Mouse (Mus musculus) myocyte (in vitro differentiated cells): ENCODE data around the gene 5830411N06Rik. TPM values are rescaled to one million over a fixed set of nuclear protein-coding genes. Genes with fewer than 3 reads are reported as not detected.

Experiments used
- H3K27me3 ChIP-seq: one replicate; pipeline ENCODE4 v1.6.1; 2011; ENCODE audit not compliant: control insufficient read depth, insufficient read depth, insufficient read length
- H3K36me3 ChIP-seq: one replicate; pipeline ENCODE4 v1.6.1; 2011; ENCODE audit not compliant: control insufficient read depth, insufficient read depth
- H3K4me2 ChIP-seq: one replicate; pipeline ENCODE4 v1.6.1; 2011; ENCODE audit warnings: low read depth, control low read depth
- H3K4me3 ChIP-seq: one replicate; pipeline ENCODE4 v1.5.1; 2011; ENCODE audit warnings: mild to moderate bottlenecking, control low read depth, moderate library complexity
- H3K79me2 ChIP-seq: one replicate; pipeline ENCODE4 v1.6.1; 2011; ENCODE audit not compliant: control insufficient read depth, insufficient read depth
- H3ac ChIP-seq: one replicate; pipeline ENCODE4 v1.6.1; 2011; ENCODE audit not compliant: control insufficient read depth, insufficient read length
- E2F4 ChIP-seq: IDR thresholded peaks from one replicate; pipeline ENCODE4 v1.6.1; 2011; ENCODE audit warnings: mild to moderate bottlenecking, control low read depth, moderate library complexity; ENCODE audit not compliant: insufficient read depth
- MYOD1 ChIP-seq, 3 experiments: IDR thresholded peaks; one replicate each; pipeline ENCODE4 v1.6.1; 2011; ENCODE audit warnings: control low read depth in 2 of 3, low read depth in 2 of 3, mild to moderate bottlenecking in 2 of 3, moderate library complexity in 1 of 3; ENCODE audit not compliant: insufficient read length in 2 of 3, control insufficient read depth in 1 of 3
- MYOG ChIP-seq, 3 experiments: IDR thresholded peaks; one replicate each; pipeline ENCODE4 v1.6.1; 2011; ENCODE audit warnings: control low read depth in 2 of 3, low read depth in 2 of 3, mild to moderate bottlenecking in 2 of 3; ENCODE audit not compliant: insufficient read length in 2 of 3, control insufficient read depth in 1 of 3, insufficient read depth in 1 of 3
- POLR2A ChIP-seq: IDR thresholded peaks from one replicate; pipeline ENCODE4 v1.6.1; 2011; ENCODE audit warnings: low read depth, mild to moderate bottlenecking, control low read depth, moderate library complexity; ENCODE audit not compliant: insufficient read length
- POLR2AphosphoS2 ChIP-seq: IDR thresholded peaks from one replicate; pipeline ENCODE4 v1.6.1; 2011; ENCODE audit warnings: low read depth, control low read depth; ENCODE audit not compliant: insufficient read length
- REST ChIP-seq: IDR thresholded peaks from one replicate; pipeline ENCODE4 v1.6.1; 2011; ENCODE audit warnings: mild to moderate bottlenecking, control low read depth, moderate library complexity; ENCODE audit not compliant: insufficient read depth, insufficient read length
- SRF ChIP-seq: IDR thresholded peaks from one replicate; pipeline ENCODE4 v1.6.1; 2011; ENCODE audit warnings: low read depth; ENCODE audit not compliant: control insufficient read depth, insufficient read length
- TCF12 ChIP-seq: IDR thresholded peaks from one replicate; pipeline ENCODE4 v1.6.1; 2011; ENCODE audit warnings: mild to moderate bottlenecking, control low read depth; ENCODE audit not compliant: poor library complexity, insufficient read depth, severe bottlenecking
- TCF3 ChIP-seq: IDR thresholded peaks from one replicate; pipeline ENCODE4 v1.6.1; 2011; ENCODE audit warnings: low read depth, control low read depth; ENCODE audit not compliant: insufficient read length
- USF1 ChIP-seq: IDR thresholded peaks from one replicate; pipeline ENCODE4 v1.6.1; 2011; ENCODE audit warnings: low read depth, mild to moderate bottlenecking, control low read depth, moderate library complexity
- polyA plus RNA-seq: library from polyadenylated mRNA; unstranded; fragments of >200 nt; fragmentation: generic; extraction: Trizol; gene quantifications from one replicate; pipeline ENCODE4 v1.2.1, GENCODE M21; 2012; ENCODE audit warnings: missing spikeins

5830411N06Rik gene
- polyA plus RNA-seq, 1 experiment: 0.12 TPM

- TF ChIP-seq MYOD1 (IDR thresholded peaks at IDR 0.05; ENCODE audit: control insufficient read depth in 1 of 3, insufficient read length in 2 of 3, low read depth in 2 of 3) (peak in 2 of 3 experiments; percentile 62 to 70), POLR2AphosphoS2 (no peak), MYOG (IDR thresholded peaks at IDR 0.05; ENCODE audit: control insufficient read depth in 1 of 3, insufficient read depth in 1 of 3, insufficient read length in 2 of 3, low read depth in 2 of 3) (no peak)
These were observed 82.8 kb downstream of the 5830411N06Rik start for GRCm38 (mm10) chr7:140329766-140330304.

GRCm38 (mm10) chr7:140333717-140334116, 86.6 kb downstream of the 5830411N06Rik start, which contains the start of gene Olfr527:
Gene Olfr527, plus strand, starts transcription at chr7:140334017.
- no peak within 1 kb of the TSS for H3ac ChIP-seq
- no peaks in the 10 kb centered on the region for H3K36me3 ChIP-seq
- H3K27me3 ChIP-seq: no peaks in the 10 kb centered on the region
- no peak within 1 kb of the TSS for H3K4me2 ChIP-seq
- H3K4me3 ChIP-seq: no peak within 1 kb of the TSS
- H3K79me2 ChIP-seq: no peaks in the 10 kb centered on the region
- no peak for TF ChIP-seq MYOD1 (IDR thresholded peaks at IDR 0.05; ENCODE audit: control insufficient read depth in 1 of 3, insufficient read length in 2 of 3, low read depth in 2 of 3)
- no peak for TF ChIP-seq POLR2A
- TF ChIP-seq TCF3: no peak
- no peak for TF ChIP-seq SRF
- TF ChIP-seq USF1: no peak
- TF ChIP-seq E2F4: no peak
- TF ChIP-seq REST: no peak
- no peak for TF ChIP-seq TCF12

More at GRCm38 (mm10) chr7:140329766-140330304, 82.8 kb downstream of the 5830411N06Rik start:
- H3K4me3 ChIP-seq: no peak overlapping the region
- no peaks in the 10 kb centered on the region for H3K36me3 ChIP-seq
- no peaks in the 10 kb centered on the region for H3K27me3 ChIP-seq
- H3K4me2 ChIP-seq: no peak overlapping the region
- H3K79me2 ChIP-seq: no peaks in the 10 kb centered on the region
- no peak overlapping the region for H3ac ChIP-seq

Other genes with a start within 250 kb of the 5830411N06Rik start
- gene Zfp511, start 210.9 kb upstream of the 5830411N06Rik start, polyA plus RNA-seq: 25.2 TPM
- 22.1 TPM for gene Tubgcp2, start 210.6 kb upstream of the 5830411N06Rik start, polyA plus RNA-seq
- gene Msx3, start 198.2 kb upstream of the 5830411N06Rik start, polyA plus RNA-seq: 0.05 TPM
- not detected for gene Caly, start 164.7 kb upstream of the 5830411N06Rik start, polyA plus RNA-seq
- gene Prap1, start 153.9 kb upstream of the 5830411N06Rik start, polyA plus RNA-seq: not detected
- gene Fuom, start 144.8 kb upstream of the 5830411N06Rik start, polyA plus RNA-seq: 9.5 TPM
- 7.0 TPM for gene Paox, start 131.5 kb upstream of the 5830411N06Rik start, polyA plus RNA-seq
- gene Echs1, start 130.8 kb upstream of the 5830411N06Rik start, polyA plus RNA-seq: 125 TPM
- gene Mtg1, start 109.7 kb upstream of the 5830411N06Rik start, polyA plus RNA-seq: 23.3 TPM
- gene Sprn, start 92.4 kb upstream of the 5830411N06Rik start, polyA plus RNA-seq: not detected
- gene Olfr522, start 82.5 kb upstream of the 5830411N06Rik start, polyA plus RNA-seq: not detected
- gene Olfr523, start 74.1 kb upstream of the 5830411N06Rik start, polyA plus RNA-seq: not detected
- gene Olfr524, start 41.3 kb upstream of the 5830411N06Rik start, polyA plus RNA-seq: not detected
- gene Cd163l1, start 29.0 kb upstream of the 5830411N06Rik start, polyA plus RNA-seq: not detected
- gene Olfr525, start 73.6 kb downstream of the 5830411N06Rik start, polyA plus RNA-seq: not detected
- not detected for gene Olfr527, start 86.7 kb downstream of the 5830411N06Rik start, polyA plus RNA-seq
- gene Olfr60, start 114.4 kb downstream of the 5830411N06Rik start, polyA plus RNA-seq: not detected
- not detected for gene Olfr530, start 129.0 kb downstream of the 5830411N06Rik start, polyA plus RNA-seq
- gene Olfr531, start 155.6 kb downstream of the 5830411N06Rik start, polyA plus RNA-seq: not detected
- not detected for gene Olfr532, start 174.4 kb downstream of the 5830411N06Rik start, polyA plus RNA-seq
- not detected for gene Olfr533, start 216.1 kb downstream of the 5830411N06Rik start, polyA plus RNA-seq
- not detected for gene Olfr535, start 236.9 kb downstream of the 5830411N06Rik start, polyA plus RNA-seq